Mouse (Mus musculus) brain, adult 2 months (tissue): ENCODE data around the gene Pcare.

Source experiments
- DNase-seq: peaks from one replicate; pipeline ENCODE4 v3.0.0; 2011; ENCODE audit warnings: low read depth, low spot score

Gene Pcare

GRCm38 (mm10) chr17:71730655-71731054 is 22.0 kb downstream of the Pcare start:
- DNase-seq, result no peak

GRCm38 (mm10) chr17:71721019-71721418 is 31.7 kb downstream of the Pcare start:
- DNase-seq, result no peak

GRCm38 (mm10) chr17:71720434-71720833 is 32.3 kb downstream of the Pcare start:
- DNase-seq, result peak; percentile 92

- no peak for DNase-seq
These were observed 34.6 kb downstream of the Pcare start for GRCm38 (mm10) chr17:71717881-71718625.

GRCm38 (mm10) chr17:71715034-71715433 is 37.7 kb downstream of the Pcare start:
- DNase-seq, result peak; percentile 81

GRCm38 (mm10) chr17:71712279-71712678 is 40.4 kb downstream of the Pcare start:
- no peak for DNase-seq

- peak; percentile 53 for DNase-seq
These were observed 45.0 kb downstream of the Pcare start for GRCm38 (mm10) chr17:71707715-71708114.

- DNase-seq, result no peak
These were observed 46.9 kb downstream of the Pcare start for GRCm38 (mm10) chr17:71705550-71706480.

GRCm38 (mm10) chr17:71705113-71705512 is 47.6 kb downstream of the Pcare start:
- DNase-seq, result no peak

- DNase-seq, result no peak
These were observed 54.1 kb downstream of the Pcare start for GRCm38 (mm10) chr17:71698619-71698956.

GRCm38 (mm10) chr17:71697896-71698618 is 54.6 kb downstream of the Pcare start:
- DNase-seq, result peak; percentile 51

- DNase-seq, result peak; percentile 21
These were observed 56.3 kb downstream of the Pcare start for GRCm38 (mm10) chr17:71696396-71696795.

GRCm38 (mm10) chr17:71695716-71696315 is 56.9 kb downstream of the Pcare start:
- no peak for DNase-seq

GRCm38 (mm10) chr17:71695151-71695550 is 57.5 kb downstream of the Pcare start:
- peak; percentile 53 for DNase-seq

- DNase-seq, result peak; percentile 31
These were observed 58.9 kb downstream of the Pcare start for GRCm38 (mm10) chr17:71693780-71694179.
